Mouse (Mus musculus) liver, adult (tissue): ENCODE data around the gene Defb6.

Experiments
- GATA4 ChIP-seq: IDR thresholded peaks from 2 replicates; pipeline ENCODE4 v1.6.1; 2014; ENCODE audit warnings: mild to moderate bottlenecking, low read length; ENCODE audit not compliant: insufficient replicate concordance

The Defb6 gene

GRCm38 (mm10) chr8:19225161-19225560, at the start of gene Defb6:
Gene Defb6 (plus strand): TSS chr8:19225478.
- no peak for TF ChIP-seq GATA4

GRCm38 (mm10) chr8:19238101-19238500, 12.8 kb downstream of the Defb6 start:
- no peak for TF ChIP-seq GATA4

- TF ChIP-seq GATA4 = no peak
These were observed 14.3 kb downstream of the Defb6 start, which contains the start of gene Defb46 for GRCm38 (mm10) chr8:19239616-19240015. Gene Defb46 (plus strand): TSS chr8:19239916.

- no peak for TF ChIP-seq GATA4
These were observed 22.0 kb downstream of the Defb6 start, which contains the start of gene Defb5 for GRCm38 (mm10) chr8:19247280-19247679. Gene Defb5 (plus strand): TSS chr8:19247580.

- TF ChIP-seq GATA4 = no peak
These were observed 32.9 kb downstream of the Defb6 start for GRCm38 (mm10) chr8:19258136-19258535.

GRCm38 (mm10) chr8:19259667-19260066, 34.4 kb downstream of the Defb6 start:
- TF ChIP-seq GATA4 = no peak
